Mouse (Mus musculus): ENCODE data around the gene Arhgef12. TPM values are rescaled to one million over a fixed set of nuclear protein-coding genes. Genes with fewer than 3 reads are reported as not detected.

Gene Arhgef12
- polyA plus RNA-seq, 1 experiment from 2014 or later, result 3.9 TPM

GRCm38 (mm10) chr9:43114833-43115232 is 7.8 kb upstream of the Arhgef12 start:
- H3K4me2 ChIP-seq (replicated peaks; ENCODE audit: low read depth), result no peak overlapping the region
- no peak for TF ChIP-seq CTCF (IDR thresholded peaks at IDR 0.05; ENCODE audit: low read depth)
- ATAC-seq, result no peak
- WGBS, result 65% methylated on average over 4 of the region's 4 CpGs
- H3K27me3 ChIP-seq (replicated peaks; ENCODE audit: control insufficient read depth, insufficient read depth, low read length), result peaks cover 10% of the 10 kb centered on the region; the same call in 1 of the 2 replicates
- no peak overlapping the region for H3K4me3 ChIP-seq (ENCODE audit: low read depth, low read length)
- H3K4me1 ChIP-seq (replicated peaks; ENCODE audit: control insufficient read depth, insufficient read depth, low read length), result peaks cover 4% of the 10 kb centered on the region; the same call in 1 of the 2 replicates
- peaks cover 5% of the 10 kb centered on the region; the same call in 1 of the 2 replicates for H3K36me3 ChIP-seq (ENCODE audit: control insufficient read depth, insufficient read depth)
- H3K9ac ChIP-seq (ENCODE audit: low read depth, low read length), result no peak overlapping the region
- no peaks in the 10 kb centered on the region for H3K9me3 ChIP-seq (ENCODE audit: control insufficient read depth)
- H3K27ac ChIP-seq (ENCODE audit: low read depth, low read length), result no peak overlapping the region

GRCm38 (mm10) chr9:43110286-43110980 is 3.4 kb upstream of the Arhgef12 start:
- ATAC-seq, result no peak
- WGBS, result 87% methylated on average over 8 of the region's 8 CpGs
- H3K4me1 ChIP-seq (replicated peaks; ENCODE audit: control insufficient read depth, insufficient read depth, low read length), result no peaks in the 10 kb centered on the region
- H3K9ac ChIP-seq (ENCODE audit: low read depth, low read length), result no peak overlapping the region
- TF ChIP-seq CTCF (IDR thresholded peaks at IDR 0.05; ENCODE audit: low read depth), result no peak
- H3K4me2 ChIP-seq (replicated peaks; ENCODE audit: low read depth), result no peak overlapping the region
- no peaks in the 10 kb centered on the region for H3K27me3 ChIP-seq (replicated peaks; ENCODE audit: control insufficient read depth, insufficient read depth, low read length)
- H3K9me3 ChIP-seq (ENCODE audit: control insufficient read depth), result no peaks in the 10 kb centered on the region
- H3K36me3 ChIP-seq (ENCODE audit: control insufficient read depth, insufficient read depth), result peaks cover 5% of the 10 kb centered on the region; the same call in 1 of the 2 replicates
- H3K4me3 ChIP-seq (ENCODE audit: low read depth, low read length), result no peak overlapping the region
- no peak overlapping the region for H3K27ac ChIP-seq (ENCODE audit: low read depth, low read length)

GRCm38 (mm10) chr9:43109125-43109524 is 2.1 kb upstream of the Arhgef12 start:
- no peak overlapping the region for H3K4me2 ChIP-seq (replicated peaks; ENCODE audit: low read depth)
- H3K27ac ChIP-seq (ENCODE audit: low read depth, low read length), result no peak overlapping the region
- no peaks in the 10 kb centered on the region for H3K9me3 ChIP-seq (ENCODE audit: control insufficient read depth)
- no peaks in the 10 kb centered on the region for H3K27me3 ChIP-seq (replicated peaks; ENCODE audit: control insufficient read depth, insufficient read depth, low read length)
- no peak overlapping the region for H3K4me3 ChIP-seq (ENCODE audit: low read depth, low read length)
- WGBS, result 90% methylated on average over 7 of the region's 7 CpGs
- peaks cover 5% of the 10 kb centered on the region; the same call in 1 of the 2 replicates for H3K36me3 ChIP-seq (ENCODE audit: control insufficient read depth, insufficient read depth)
- no peak overlapping the region for H3K9ac ChIP-seq (ENCODE audit: low read depth, low read length)
- H3K4me1 ChIP-seq (replicated peaks; ENCODE audit: control insufficient read depth, insufficient read depth, low read length), result no peaks in the 10 kb centered on the region
- TF ChIP-seq CTCF (IDR thresholded peaks at IDR 0.05; ENCODE audit: low read depth), result no peak
- ATAC-seq, result no peak

GRCm38 (mm10) chr9:43108721-43109120 is 1.7 kb upstream of the Arhgef12 start:
- no peaks in the 10 kb centered on the region for H3K4me1 ChIP-seq (replicated peaks; ENCODE audit: control insufficient read depth, insufficient read depth, low read length)
- TF ChIP-seq CTCF (IDR thresholded peaks at IDR 0.05; ENCODE audit: low read depth), result no peak
- WGBS, result 75% methylated on average over 3 of the region's 3 CpGs
- no peak overlapping the region for H3K9ac ChIP-seq (ENCODE audit: low read depth, low read length)
- no peak overlapping the region for H3K4me3 ChIP-seq (ENCODE audit: low read depth, low read length)
- H3K27ac ChIP-seq (ENCODE audit: low read depth, low read length), result no peak overlapping the region
- peaks cover 5% of the 10 kb centered on the region; the same call in 1 of the 2 replicates for H3K36me3 ChIP-seq (ENCODE audit: control insufficient read depth, insufficient read depth)
- H3K27me3 ChIP-seq (replicated peaks; ENCODE audit: control insufficient read depth, insufficient read depth, low read length), result no peaks in the 10 kb centered on the region
- no peak for ATAC-seq
- no peak overlapping the region for H3K4me2 ChIP-seq (replicated peaks; ENCODE audit: low read depth)
- H3K9me3 ChIP-seq (ENCODE audit: control insufficient read depth), result no peaks in the 10 kb centered on the region

- Histone ChIP-seq H3K4me3 (ENCODE audit: low read depth, low read length) (no peak overlapping the region), H3K9me3 (ENCODE audit: control insufficient read depth) (no peaks in the 10 kb centered on the region), H3K36me3 (ENCODE audit: control insufficient read depth, insufficient read depth) (peaks cover 5% of the 10 kb centered on the region; the same call in 1 of the 2 replicates), H3K27me3 (replicated peaks; ENCODE audit: control insufficient read depth, insufficient read depth, low read length) (no peaks in the 10 kb centered on the region), H3K4me2 (replicated peaks; ENCODE audit: low read depth) (no peak overlapping the region), H3K4me1 (replicated peaks; ENCODE audit: control insufficient read depth, insufficient read depth, low read length) (no peaks in the 10 kb centered on the region), H3K27ac (ENCODE audit: low read depth, low read length) (no peak overlapping the region), H3K9ac (ENCODE audit: low read depth, low read length) (no peak overlapping the region)
- WGBS, result 97% methylated on average over 1 of the region's 1 CpGs
- TF ChIP-seq CTCF (IDR thresholded peaks at IDR 0.05; ENCODE audit: low read depth), result no peak
- no peak for ATAC-seq
Observed at GRCm38 (mm10) chr9:43108081-43108480, 1.0 kb upstream of the Arhgef12 start.

GRCm38 (mm10) chr9:43107555-43107954 is 516 bp upstream of the Arhgef12 start:
- Histone ChIP-seq H3K36me3 (ENCODE audit: control insufficient read depth, insufficient read depth) (peaks cover 5% of the 10 kb centered on the region; the same call in 1 of the 2 replicates), H3K27me3 (replicated peaks; ENCODE audit: control insufficient read depth, insufficient read depth, low read length) (no peaks in the 10 kb centered on the region), H3K4me1 (replicated peaks; ENCODE audit: control insufficient read depth, insufficient read depth, low read length) (no peaks in the 10 kb centered on the region), H3K4me3 (ENCODE audit: low read depth, low read length) (no peak overlapping the region), H3K9ac (ENCODE audit: low read depth, low read length) (no peak overlapping the region), H3K4me2 (replicated peaks; ENCODE audit: low read depth) (peak overlapping the region; percentile 78), H3K27ac (ENCODE audit: low read depth, low read length) (no peak overlapping the region), H3K9me3 (ENCODE audit: control insufficient read depth) (no peaks in the 10 kb centered on the region)
- WGBS, result 53% methylated on average over 5 of the region's 5 CpGs
- no peak for TF ChIP-seq CTCF (IDR thresholded peaks at IDR 0.05; ENCODE audit: low read depth)
- no peak for ATAC-seq

Data from intestine, postnatal 0 days (tissue).